Mouse (Mus musculus) liver, embryonic 16.5 days (tissue): Measurements from ENCODE around the gene Qrich1. TPM values are rescaled to one million over a fixed set of nuclear protein-coding genes. Genes with fewer than 3 reads are reported as not detected.

ENCODE experiments used
- ATAC-seq: fragments of 200-750 bp; cut with Nextera tagmentation; 2 replicates; pipeline ENCODE4 v1.8.0; 2017; ENCODE audit warnings: low read depth, mild to moderate bottlenecking, moderate number of reproducible peaks, moderate library complexity
- H3K27ac ChIP-seq: fragments of 300-500 bp; sonication (generic); 2 replicates; pipeline ENCODE4 v1.5.1; 2014; ENCODE audit warnings: mild to moderate bottlenecking, low read length
- H3K27me3 ChIP-seq: fragments of 300-500 bp; sonication (generic); 2 replicates; pipeline ENCODE4 v1.6.1; 2014; ENCODE audit warnings: low read depth, low read length, mixed read lengths; ENCODE audit not compliant: control insufficient read depth, insufficient read depth
- H3K36me3 ChIP-seq: fragments of 300-500 bp; sonication (generic); 2 replicates; pipeline ENCODE4 v1.6.1; 2014; ENCODE audit warnings: mild to moderate bottlenecking; ENCODE audit not compliant: control insufficient read depth, insufficient read depth
- H3K4me1 ChIP-seq: fragments of 300-500 bp; sonication (generic); 2 replicates; pipeline ENCODE4 v1.6.1; 2014; ENCODE audit warnings: low read depth, low read length, mixed read lengths; ENCODE audit not compliant: control insufficient read depth
- H3K4me2 ChIP-seq: fragments of 300-500 bp; sonication (generic); 2 replicates; pipeline ENCODE4 v1.6.1; 2014; ENCODE audit warnings: low read depth, low read length, mixed read lengths
- H3K4me3 ChIP-seq: fragments of 300-500 bp; sonication (generic); 2 replicates; pipeline ENCODE4 v1.5.1; 2014; ENCODE audit warnings: low read depth, mild to moderate bottlenecking, low read length
- H3K9ac ChIP-seq: fragments of 300-500 bp; sonication (generic); 2 replicates; pipeline ENCODE4 v1.6.1; 2014; ENCODE audit warnings: low read depth, low read length
- H3K9me3 ChIP-seq: fragments of 300-500 bp; sonication (generic); replicated peaks from 2 replicates; pipeline ENCODE4 v1.6.1; 2016; ENCODE audit warnings: low read length; ENCODE audit not compliant: control insufficient read depth
- WGBS: fragments of 180-500 bp; shearing (Covaris S2); extraction: QIAGEN DNeasy Blood & Tissue Kit; methylation state at CpG from one replicate; pipeline ENCODE4 v1.1.7; 2014; ENCODE audit not compliant: insufficient replicate concordance; 5-methylcytosine and 5-hydroxymethylcytosine counted together
- polyA plus RNA-seq: library from polyadenylated mRNA; unstranded; fragments of >200 nt; fragmentation: Nextera tagmentation; extraction: Ambion mirVana; gene quantifications from 2 replicates; pipeline ENCODE4 v1.2.1, GENCODE M21; 2015

Qrich1 gene
- polyA plus RNA-seq, 1 experiment from 2014 or later = 44.2 TPM

DNA sequence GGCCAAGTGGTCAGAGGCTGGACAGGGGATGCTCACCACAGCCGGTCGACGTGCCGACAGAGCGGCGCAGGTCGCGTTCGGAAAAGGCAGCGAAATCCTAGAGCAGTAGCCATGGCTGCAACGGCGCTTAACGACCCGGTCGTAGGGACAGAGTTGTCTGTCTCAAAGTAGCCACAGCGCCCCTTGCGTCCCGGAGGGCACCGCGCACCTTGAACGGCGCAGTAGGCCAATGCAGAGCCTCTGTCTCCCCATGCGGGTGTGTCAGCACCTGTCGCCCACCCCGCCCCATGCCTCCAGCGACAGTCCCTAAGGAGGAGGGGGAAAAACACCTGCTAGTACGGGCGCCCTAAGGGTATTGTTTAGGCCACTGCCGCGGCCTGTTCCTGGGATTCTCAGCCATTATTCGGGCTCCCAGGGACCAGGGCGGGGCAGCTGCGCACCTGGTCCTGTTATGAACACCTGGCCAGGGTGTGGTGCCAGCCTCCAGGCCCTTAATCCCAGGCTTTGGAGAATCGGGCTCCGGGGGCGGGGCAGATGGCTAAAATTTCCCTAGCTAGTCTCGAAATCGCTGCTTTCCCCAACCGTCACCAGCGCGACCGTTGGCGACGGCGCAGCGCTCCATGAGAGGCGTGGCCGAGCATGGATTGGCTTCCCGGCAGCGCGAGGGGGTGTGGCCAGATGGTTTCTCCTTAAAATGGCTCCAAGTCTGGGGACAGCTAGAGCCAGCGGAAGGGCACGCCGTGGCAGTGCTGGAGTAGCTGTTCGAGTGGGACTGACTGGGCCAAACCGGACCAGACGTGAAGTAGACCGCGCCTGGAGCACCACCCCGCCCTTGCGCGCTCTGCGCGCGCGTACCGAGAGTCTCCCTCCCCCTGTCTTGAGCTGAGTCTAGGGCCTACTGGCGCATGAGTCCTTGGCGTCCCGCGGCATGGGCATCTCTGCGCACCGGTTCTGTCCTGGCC lies 50.5 kb downstream of the Qrich1 start, which contains the start of gene Ndufaf3:
Ndufaf3 (minus strand) TSS at position 620 of the 962 bp plus-strand sequence.
- ATAC-seq = peak; percentile 82
- peak within 1 kb of the TSS; percentile 90 for H3K27ac ChIP-seq
- WGBS = under 1% methylated on average over 73 of the region's 73 CpGs
- H3K36me3 ChIP-seq = peaks cover 12% of the 10 kb centered on the region
- H3K4me2 ChIP-seq = peak within 1 kb of the TSS; percentile 96
- peak within 1 kb of the TSS; percentile 87 for H3K4me3 ChIP-seq
- no peaks in the 10 kb centered on the region for H3K27me3 ChIP-seq
- peaks cover 51% of the 10 kb centered on the region for H3K4me1 ChIP-seq
- H3K9ac ChIP-seq = peak within 1 kb of the TSS; percentile 84
- H3K9me3 ChIP-seq = no peaks in the 10 kb centered on the region

DNA sequence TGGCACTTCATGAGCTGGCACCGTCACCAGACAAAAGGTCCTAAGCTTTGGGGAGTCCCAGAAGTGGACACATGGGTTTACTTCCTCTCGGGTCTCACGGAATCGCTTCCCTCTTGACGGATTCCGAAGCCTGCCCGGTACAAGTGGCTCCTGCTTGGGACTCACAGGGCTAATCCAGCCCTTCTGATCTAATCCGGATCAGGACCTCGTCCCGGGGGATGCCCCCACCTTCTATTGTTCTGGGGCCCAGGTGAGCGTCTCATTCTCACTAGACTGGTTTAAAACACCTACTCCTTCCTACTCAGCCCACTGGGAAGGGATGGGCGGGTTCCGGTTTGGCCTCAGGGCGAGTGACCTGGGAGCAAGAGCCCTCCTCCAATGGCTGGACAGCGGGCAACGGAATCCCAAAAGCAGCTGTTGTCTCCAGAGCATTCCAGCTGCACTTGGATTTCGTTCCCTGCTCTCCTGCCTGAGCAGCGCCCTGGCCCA lies 51.4 kb downstream of the Qrich1 start:
- no peaks in the 10 kb centered on the region for H3K9me3 ChIP-seq
- peak overlapping the region; percentile 96 for H3K4me2 ChIP-seq
- H3K9ac ChIP-seq = peak overlapping the region; percentile 84
- 2% methylated on average over 18 of the region's 18 CpGs for WGBS
- ATAC-seq = no peak
- H3K4me3 ChIP-seq = peak overlapping the region; percentile 87
- H3K27me3 ChIP-seq = no peaks in the 10 kb centered on the region
- peaks cover 16% of the 10 kb centered on the region for H3K36me3 ChIP-seq
- peaks cover 48% of the 10 kb centered on the region for H3K4me1 ChIP-seq
- H3K27ac ChIP-seq = peak overlapping the region; percentile 90

DNA sequence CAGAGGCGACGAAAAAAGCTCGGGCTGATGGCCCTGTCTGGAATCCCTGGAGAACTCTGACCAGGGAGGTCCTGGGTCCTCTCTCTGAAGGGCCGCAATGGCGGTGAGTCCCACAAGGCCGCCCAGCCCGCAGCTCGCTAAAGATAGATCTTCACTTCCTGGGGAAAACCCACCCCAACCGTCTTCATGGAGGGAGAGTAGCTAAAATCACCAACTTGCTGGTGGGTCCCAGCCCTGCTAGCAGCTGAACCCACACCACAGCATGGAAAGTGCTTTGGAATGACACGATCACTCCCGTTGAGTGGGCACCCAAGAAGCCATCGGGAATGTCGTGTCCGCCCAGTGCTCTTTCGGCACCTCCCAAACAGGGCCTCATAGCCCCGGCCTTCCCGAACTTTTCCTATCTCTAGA lies 51.9 kb downstream of the Qrich1 start:
- peaks cover 46% of the 10 kb centered on the region for H3K4me1 ChIP-seq
- WGBS = 36% methylated on average over 17 of the region's 17 CpGs
- peak overlapping the region; percentile 87 for H3K4me3 ChIP-seq
- peak overlapping the region; percentile 84 for H3K9ac ChIP-seq
- no peak for ATAC-seq
- H3K36me3 ChIP-seq = peaks cover 14% of the 10 kb centered on the region
- H3K4me2 ChIP-seq = peak overlapping the region; percentile 96
- no peaks in the 10 kb centered on the region for H3K9me3 ChIP-seq
- no peaks in the 10 kb centered on the region for H3K27me3 ChIP-seq
- peak overlapping the region; percentile 90 for H3K27ac ChIP-seq

DNA sequence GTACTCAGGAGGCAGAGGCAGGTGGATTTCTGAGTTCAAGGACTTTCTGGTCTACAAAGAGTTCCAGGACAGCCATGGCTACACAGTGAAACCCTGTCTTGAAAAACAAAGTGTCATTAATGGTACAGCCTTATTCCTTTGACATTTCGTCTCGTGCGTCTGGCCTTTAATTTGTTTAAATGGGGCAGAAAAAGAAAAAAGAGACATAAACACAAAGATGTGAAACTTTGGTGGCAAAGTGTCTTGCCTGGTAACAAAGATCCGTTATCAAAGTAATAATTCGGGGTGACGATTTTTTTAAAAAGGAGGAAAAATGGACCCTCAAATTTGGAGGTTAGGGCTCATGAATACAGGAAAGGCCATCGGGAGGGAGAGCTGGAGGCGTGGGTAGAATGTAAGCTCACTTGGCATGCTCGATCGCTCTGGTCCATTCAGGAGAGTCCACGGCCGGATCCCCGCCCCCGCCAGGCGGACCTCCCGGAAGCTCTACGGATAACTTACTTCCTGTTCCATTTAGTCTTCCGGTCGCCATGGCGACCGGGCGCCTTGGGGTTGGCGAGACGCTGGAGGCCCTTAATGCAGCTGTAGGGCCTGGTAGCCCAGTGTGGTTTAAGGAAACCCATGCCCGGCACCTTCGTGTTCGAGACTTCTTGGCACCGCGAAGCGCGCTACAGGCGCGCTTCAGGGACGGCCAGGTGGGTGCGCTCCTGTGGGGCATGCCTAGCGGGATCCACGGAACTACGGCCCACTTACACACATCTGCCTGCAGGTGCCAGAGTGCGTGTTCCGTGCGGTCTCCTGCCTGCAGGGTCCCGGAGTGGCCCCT lies 53.0 kb downstream of the Qrich1 start, which contains the start of gene Dalrd3:
Dalrd3 (plus strand) TSS at position 506 of the 826 bp plus-strand sequence.
- 4% methylated on average over 42 of the region's 42 CpGs for WGBS
- no peaks in the 10 kb centered on the region for H3K9me3 ChIP-seq
- H3K4me3 ChIP-seq = peak within 1 kb of the TSS; percentile 87
- H3K9ac ChIP-seq = peak within 1 kb of the TSS; percentile 74
- H3K27ac ChIP-seq = peak within 1 kb of the TSS; percentile 46
- peak; percentile 62 for ATAC-seq
- no peaks in the 10 kb centered on the region for H3K27me3 ChIP-seq
- H3K4me2 ChIP-seq = peak within 1 kb of the TSS; percentile 96
- peaks cover 7% of the 10 kb centered on the region for H3K36me3 ChIP-seq
- H3K4me1 ChIP-seq = peaks cover 40% of the 10 kb centered on the region

DNA sequence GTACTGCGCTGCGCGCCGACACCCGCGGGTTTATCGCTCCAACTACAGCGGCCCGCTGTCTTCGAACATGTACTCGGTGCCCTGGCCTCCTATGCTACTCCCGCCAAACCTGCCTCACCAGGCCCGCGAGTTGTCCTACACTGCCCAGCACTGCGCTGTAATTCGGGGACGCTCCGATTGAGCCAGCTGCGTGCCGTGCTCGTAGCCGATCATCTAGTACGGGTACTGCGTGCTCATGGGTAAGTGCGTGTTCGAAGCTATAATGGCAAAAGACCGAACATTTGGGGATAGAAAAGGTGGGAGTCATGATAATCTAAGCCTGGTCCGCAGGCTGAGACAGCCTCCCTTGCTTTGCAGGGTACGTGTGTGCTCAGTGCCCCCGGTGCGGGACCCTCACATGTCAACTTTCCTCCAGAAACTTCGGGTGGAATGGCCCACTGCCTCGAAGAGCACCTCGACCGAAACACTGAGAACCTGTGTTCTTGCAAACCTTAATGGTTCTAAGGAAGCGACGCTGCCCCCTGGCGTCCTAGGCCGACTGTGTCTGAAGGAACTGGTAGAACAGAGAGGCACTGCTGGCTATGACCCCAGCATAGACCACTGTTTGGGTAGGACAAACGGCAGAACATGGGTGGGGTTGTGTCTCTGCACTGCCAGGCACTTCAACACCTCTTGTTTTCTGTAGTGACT lies 53.7 kb downstream of the Qrich1 start:
- Histone ChIP-seq H3K36me3 (peaks cover 7% of the 10 kb centered on the region), H3K27ac (peak overlapping the region; percentile 46), H3K4me3 (peak overlapping the region; percentile 85), H3K27me3 (no peaks in the 10 kb centered on the region), H3K4me2 (peak overlapping the region; percentile 96), H3K4me1 (peaks cover 40% of the 10 kb centered on the region), H3K9ac (peak overlapping the region; percentile 74), H3K9me3 (no peaks in the 10 kb centered on the region)
- peak; percentile 0; the same call in 1 of the 2 replicates for ATAC-seq
- 1% methylated on average over 40 of the region's 40 CpGs for WGBS

DNA sequence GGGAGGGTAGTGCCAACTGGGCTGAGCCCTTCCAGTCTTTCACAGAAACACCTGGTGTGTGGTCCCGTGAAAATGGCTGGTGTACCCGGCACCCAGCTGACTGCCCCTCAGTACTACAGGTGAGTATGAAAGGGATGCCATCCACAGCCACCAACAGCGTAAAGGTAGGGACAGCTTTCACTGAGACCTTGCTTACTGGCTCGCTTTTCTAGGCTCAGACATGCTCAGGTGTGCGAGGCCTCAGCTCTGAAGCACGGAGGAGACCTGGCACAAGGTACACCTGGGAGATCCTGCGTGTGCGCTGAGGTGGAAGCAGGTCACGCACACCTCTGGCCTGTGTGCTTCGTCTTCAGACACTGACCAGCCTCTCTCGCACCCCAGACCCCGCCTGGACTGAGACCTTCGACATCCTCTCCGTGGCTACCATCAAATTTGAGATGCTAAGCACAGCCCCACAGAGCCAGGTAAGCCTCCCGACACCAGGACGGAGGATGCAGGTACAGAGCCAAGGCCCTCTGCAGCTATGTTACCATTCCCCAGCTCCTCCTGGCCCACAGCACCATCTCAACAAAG lies 54.9 kb downstream of the Qrich1 start:
- Histone ChIP-seq H3K4me2 (no peak overlapping the region), H3K27me3 (no peaks in the 10 kb centered on the region), H3K36me3 (peaks cover 7% of the 10 kb centered on the region), H3K9me3 (no peaks in the 10 kb centered on the region), H3K4me1 (peaks cover 30% of the 10 kb centered on the region), H3K4me3 (no peak overlapping the region), H3K9ac (no peak overlapping the region), H3K27ac (no peak overlapping the region)
- WGBS = 86% methylated on average over 16 of the region's 16 CpGs
- ATAC-seq = no peak

DNA sequence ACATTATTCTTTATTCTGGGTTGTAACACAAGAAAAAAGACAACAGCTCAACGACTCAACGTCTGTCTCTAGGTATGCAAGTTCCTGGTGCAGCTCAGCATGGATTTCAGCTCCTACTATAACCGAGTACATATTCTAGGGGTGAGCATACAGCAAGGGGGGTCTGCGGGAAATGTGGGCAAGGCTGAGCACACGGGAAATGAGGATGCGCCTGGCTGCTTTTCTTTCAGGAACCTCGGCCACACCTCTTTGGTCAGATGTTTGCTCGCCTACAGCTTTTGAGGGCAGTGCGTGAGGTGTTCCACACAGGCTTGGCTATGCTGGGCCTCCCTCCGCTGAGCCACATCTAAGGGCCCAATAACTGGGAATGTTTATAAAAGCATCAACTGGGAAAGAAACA lies 55.7 kb downstream of the Qrich1 start:
- Histone ChIP-seq H3K4me1 (peaks cover 31% of the 10 kb centered on the region), H3K4me3 (no peak overlapping the region), H3K9ac (no peak overlapping the region), H3K36me3 (peaks cover 7% of the 10 kb centered on the region), H3K9me3 (no peaks in the 10 kb centered on the region), H3K27ac (no peak overlapping the region), H3K4me2 (no peak overlapping the region), H3K27me3 (no peaks in the 10 kb centered on the region)
- ATAC-seq = no peak
- 78% methylated on average over 10 of the region's 10 CpGs for WGBS
